Mouse (Mus musculus) gastrocnemius, adult 2 months (tissue): ENCODE measurements around the gene Try10. TPM values are rescaled to one million over a fixed set of nuclear protein-coding genes. Genes with fewer than 3 reads are reported as not detected.
"Not testable (repeated sequence)": the region's sequence is repeated elsewhere in the genome, so short reads cannot be mapped to it uniquely, and the experiment has no call there.

Source experiments
- DNase-seq: peaks from one replicate; pipeline ENCODE4 v3.0.0; 2022
- H3K27ac ChIP-seq: fragments of 200-600 bp; 2 replicates; pipeline ENCODE4 v1.8.1; 2022; ENCODE audit warnings: mild to moderate bottlenecking
- H3K4me3 ChIP-seq: fragments of 200-600 bp; 2 replicates; pipeline ENCODE4 v1.8.1; 2022; ENCODE audit warnings: mild to moderate bottlenecking, moderate library complexity
- CTCF ChIP-seq: fragments of 200-600 bp; IDR thresholded peaks from 2 replicates; pipeline ENCODE4 v1.8.1; 2022; ENCODE audit warnings: antibody characterized with exemption, mild to moderate bottlenecking, moderate library complexity
- intact Hi-C: fragments of 180-260 bp; cut with DNase I; formaldehyde crosslinking; loops from one replicate; pipeline ENCODE4 v1.15.1; 2025
- long read RNA-seq, 2 experiments: library from polyadenylated mRNA; stranded (forward); transcript quantifications; one replicate each; pipeline ENCODE4 v2.0.0; 2021
- total RNA-seq, 2 experiments: library from RNA; stranded (reverse); gene quantifications; 2 replicates each; pipeline ENCODE4 v1.2.3; 2021

The Try10 gene
- total RNA-seq = not detected
- long read RNA-seq, experiment 1 = 0 reads
- long read RNA-seq, experiment 2 = 0 reads

DNA sequence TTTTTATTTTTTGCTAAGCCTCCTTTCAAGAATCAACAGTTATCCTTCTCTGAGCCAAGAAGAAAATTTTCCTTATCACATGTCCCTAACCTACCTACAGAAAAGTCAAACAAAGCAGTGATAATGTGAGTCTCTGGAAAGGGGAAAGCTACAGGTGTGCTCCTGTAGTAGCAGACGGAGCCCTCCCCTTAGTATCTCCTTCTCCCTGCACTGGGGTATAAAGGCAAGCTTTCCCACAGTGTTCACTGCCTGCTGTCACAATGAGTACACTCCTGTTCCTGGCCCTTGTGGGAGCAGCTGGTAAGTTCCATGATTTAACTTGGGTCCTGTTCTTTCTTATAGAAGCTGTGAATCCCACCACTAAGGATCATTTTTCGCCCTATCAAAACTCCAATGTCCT, at the start of gene Try10:
TSS of gene Try10 (plus strand) at position 174 of the 400 bp plus-strand sequence.
- Histone ChIP-seq H3K27ac (no peak within 1 kb of the TSS), H3K4me3 (no peak within 1 kb of the TSS)
- DNase-seq = no peak
- intact Hi-C loops = no loop called here
- no peak for TF ChIP-seq CTCF

- H3K4me3 ChIP-seq, DNase-seq, intact Hi-C loops, H3K27ac ChIP-seq: not testable (repeated sequence)
Measured at GRCm38 (mm10) chr6:41316741-41317140, 37.2 kb upstream of the Try10 start, which contains the start of gene Try5. TSS of gene Try5 (minus strand) at chr6:41316841.

DNA sequence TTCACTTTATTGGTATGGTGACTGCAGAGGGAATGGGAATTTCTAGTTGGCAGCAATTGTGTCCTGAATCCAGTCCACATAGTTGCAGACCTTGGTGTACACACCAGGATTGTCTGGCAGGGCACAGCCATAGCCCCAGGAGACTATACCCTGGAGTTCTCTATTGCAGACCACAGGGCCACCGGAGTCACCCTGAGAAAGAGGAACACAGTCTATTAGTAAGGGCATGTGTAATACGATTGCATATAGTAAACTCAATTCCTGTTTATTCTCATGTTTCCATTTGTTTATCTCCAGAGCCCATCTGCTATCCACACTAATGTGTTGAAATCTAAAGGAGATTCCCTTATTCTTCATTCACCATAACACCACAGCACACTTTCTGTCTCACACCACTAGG, 19.9 kb downstream of the Try10 start:
- H3K27ac ChIP-seq, H3K4me3 ChIP-seq, DNase-seq, intact Hi-C loops: not testable (repeated sequence)

- intact Hi-C loops = not testable (repeated sequence)
Measured at GRCm38 (mm10) chr6:41377578-41377977, 23.7 kb downstream of the Try10 start, which contains the start of gene Prss3. TSS of gene Prss3 (minus strand) at chr6:41377678.

GRCm38 (mm10) chr6:41386781-41387180, 32.9 kb downstream of the Try10 start:
- intact Hi-C loops = no loop called here

More at GRCm38 (mm10) chr6:41377578-41377977, 23.7 kb downstream of the Try10 start, which contains the start of gene Prss3:
- not testable (repeated sequence) for H3K27ac ChIP-seq, H3K4me3 ChIP-seq, DNase-seq

GRCm38 (mm10) chr6:41391640-41392039, 37.7 kb downstream of the Try10 start:
- H3K27ac ChIP-seq, H3K4me3 ChIP-seq, DNase-seq: not testable (repeated sequence)
- intact Hi-C loops = loop anchor here (5.0 kb wide), 1 partner anchor 66 kb away; the partner anchor contains the start of gene Prss1

More at GRCm38 (mm10) chr6:41386781-41387180, 32.9 kb downstream of the Try10 start:
- H3K4me3 ChIP-seq = no peak overlapping the region
- TF ChIP-seq CTCF = no peak
- H3K27ac ChIP-seq = no peak overlapping the region
- no peak for DNase-seq

GRCm38 (mm10) chr6:41392056-41392455, 38.2 kb downstream of the Try10 start, which contains the start of gene Gm5771:
TSS of gene Gm5771 (plus strand) at chr6:41392356.
- intact Hi-C loops = loop anchor here (5.0 kb wide), 1 partner anchor 65 kb away; the partner anchor contains the start of gene Prss1
- not testable (repeated sequence) for DNase-seq, H3K4me3 ChIP-seq, H3K27ac ChIP-seq

Other genes starting within 250 kb of the Try10 start
- not detected for gene Try4, start 51.8 kb upstream of the Try10 start, total RNA-seq
- gene Try5, start 37.3 kb upstream of the Try10 start, total RNA-seq = not detected
- gene Prss3, start 23.6 kb downstream of the Try10 start, total RNA-seq = not detected
- gene Gm5771, start 38.3 kb downstream of the Try10 start, total RNA-seq = not detected
- gene Gm10334, start 92.0 kb downstream of the Try10 start, total RNA-seq = not detected
- gene Prss1, start 104.8 kb downstream of the Try10 start, total RNA-seq = not detected
- gene Prss2, start 167.7 kb downstream of the Try10 start, total RNA-seq = not detected